Mouse (Mus musculus) stomach, embryonic 15.5 days (tissue): ENCODE data around the gene Fbxl22. TPM values are rescaled to one million over a fixed set of nuclear protein-coding genes. Genes with fewer than 3 reads are reported as not detected.

Experiments used
- polyA plus RNA-seq: library from polyadenylated mRNA; unstranded; fragments of >200 nt; fragmentation: Nextera tagmentation; extraction: Ambion mirVana; gene quantifications from 2 replicates; pipeline ENCODE4 v1.2.1, GENCODE M21; 2015

Gene Fbxl22
- polyA plus RNA-seq, 1 experiment from 2014 or later = 19.9 TPM

Other genes with a start within 250 kb of the Fbxl22 start
- gene Herc1, start 164.1 kb downstream of the Fbxl22 start, polyA plus RNA-seq = 20.7 and 21.2 TPM in 2 replicates
- 60.9 and 64.6 TPM in 2 replicates for gene Usp3, start 78.5 kb upstream of the Fbxl22 start, polyA plus RNA-seq
- gene Car12, start 199.1 kb upstream of the Fbxl22 start, polyA plus RNA-seq = 10.0 and 13.0 TPM in 2 replicates